Mouse (Mus musculus) neutrophil, adult 83 days (primary cell): Measurements from ENCODE around the gene Pros1. TPM values are rescaled to one million over a fixed set of nuclear protein-coding genes. Genes with fewer than 3 reads are reported as not detected.

Experiments
- total RNA-seq, 2 experiments: library from RNA; stranded (reverse); gene quantifications; one replicate each; pipeline ENCODE4 v1.2.4; 2023

The Pros1 gene
- total RNA-seq: 1 to 10 TPM; 2.9 to 3.5 TPM

DNA sequence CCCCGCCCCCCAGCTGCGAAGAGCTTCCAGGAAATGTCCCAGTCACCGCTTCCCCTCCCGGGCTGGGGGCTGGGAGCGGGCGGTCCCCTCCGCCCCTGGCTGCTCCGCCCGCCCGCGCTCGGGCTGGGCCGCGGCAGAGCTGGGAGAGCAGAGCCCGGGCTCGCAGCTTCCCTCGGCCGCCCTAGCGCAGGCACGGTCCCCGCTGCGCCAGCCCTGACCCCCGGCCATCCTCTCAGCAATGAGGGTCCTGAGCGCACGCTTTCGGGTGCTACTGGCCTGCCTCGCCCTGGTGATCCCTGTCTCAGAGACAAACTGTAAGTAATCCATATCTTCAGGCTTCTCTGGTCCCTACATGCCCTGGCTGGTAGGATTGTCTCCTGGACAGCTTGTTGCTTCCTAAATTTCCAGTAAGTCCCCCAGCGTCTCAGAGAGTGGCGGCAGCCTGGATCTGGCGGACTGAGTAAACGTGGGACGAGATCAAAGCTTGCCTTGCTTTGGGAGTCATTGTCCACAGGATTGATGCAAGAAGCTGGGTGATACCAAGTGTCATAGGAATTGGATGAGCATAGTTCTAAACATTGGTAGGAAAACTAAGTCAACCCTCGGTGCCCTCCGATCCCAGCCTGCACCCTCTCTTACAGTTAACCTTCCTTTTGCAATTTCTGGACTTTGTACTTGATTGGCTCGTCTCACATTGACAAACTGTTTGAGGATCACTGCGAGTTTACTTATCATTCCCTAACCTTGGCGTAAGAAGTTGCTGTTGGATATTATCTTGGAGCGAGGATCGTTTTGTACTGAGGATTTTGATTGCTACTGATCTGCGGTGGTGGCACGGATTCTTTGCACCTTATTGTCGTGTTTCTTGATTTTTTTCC, at the start of gene Pros1:
TSS of gene Pros1 (plus strand) at position 117 of the 878 bp plus-strand sequence.

DNA sequence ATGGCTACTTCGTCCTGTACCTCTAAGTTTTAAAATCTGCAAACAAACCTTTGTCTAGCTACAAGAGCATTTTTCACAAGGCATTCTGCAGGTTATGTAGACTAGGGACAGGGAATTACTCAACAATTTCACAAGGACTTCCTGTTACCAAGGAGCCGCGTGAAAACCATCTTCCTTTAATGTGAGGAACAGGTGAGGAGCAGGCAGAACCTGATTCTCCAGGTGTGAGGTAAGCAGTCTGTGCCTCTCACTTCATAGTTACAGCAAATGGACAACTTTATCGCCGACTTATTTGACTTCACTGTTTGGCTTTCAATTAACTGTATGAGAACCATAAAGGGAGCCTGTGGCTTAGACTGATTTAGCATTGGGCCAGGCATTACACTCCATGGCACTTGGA, 39.6 kb upstream of the Pros1 start, which contains the start of gene Stx19:
TSS of gene Stx19 (plus strand) at position 186 of the 400 bp plus-strand sequence.

DNA sequence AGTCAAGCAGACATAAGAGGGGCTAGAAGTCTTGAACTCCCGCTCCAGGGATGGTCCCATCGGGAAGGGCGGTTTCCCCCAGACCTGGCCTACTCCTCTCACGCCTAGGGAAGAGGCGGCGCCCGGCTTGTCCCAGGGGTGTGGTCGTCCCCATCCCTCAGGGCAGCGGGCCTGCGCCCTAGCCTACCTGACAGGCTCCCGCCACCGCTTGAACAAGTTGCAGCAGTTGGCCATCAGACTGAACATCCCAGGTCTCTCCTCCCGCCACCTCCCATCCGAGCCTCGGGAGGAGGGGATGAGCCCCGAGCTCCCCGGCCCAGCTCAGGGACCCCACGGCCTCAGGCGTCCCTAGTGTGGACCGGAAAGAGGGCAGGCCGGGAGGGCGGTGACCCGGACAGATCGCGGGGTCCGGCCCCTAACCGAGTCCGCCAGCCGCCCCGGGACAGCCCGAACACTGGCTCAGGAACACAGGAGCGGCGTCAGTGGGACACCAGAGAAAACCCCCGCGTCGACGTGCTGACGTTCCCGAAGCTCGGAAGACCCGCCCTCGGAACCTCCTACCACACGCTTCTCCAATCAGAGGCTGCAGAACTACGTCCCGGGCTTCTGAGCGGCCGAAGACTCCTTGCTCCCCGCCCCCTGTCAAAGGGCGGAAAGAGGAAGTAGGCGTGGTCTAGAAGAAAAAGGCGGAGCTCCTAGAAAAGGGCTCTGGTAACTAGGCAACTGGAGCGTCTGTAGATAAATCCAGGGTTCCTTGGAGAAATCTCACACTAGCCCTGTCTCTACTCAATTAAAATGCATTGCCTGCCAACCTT, 7.4 kb upstream of the Pros1 start, which contains the start of gene Arl13b:
TSS of gene Arl13b (minus strand) at position 543 of the 815 bp plus-strand sequence.

Other genes starting within 250 kb of the Pros1 start
- 10 to 100 TPM in 1 of 2 experiments, 1 to 10 TPM in 1; 8.9 to 14.4 TPM for gene Nsun3, start 67.5 kb upstream of the Pros1 start, total RNA-seq
- gene Stx19, start 39.6 kb upstream of the Pros1 start, total RNA-seq: under 1 TPM in 1 of 2 experiments, not detected in 1; 0.20 TPM
- 1 to 10 TPM; 6.9 to 7.4 TPM for gene Arl13b, start 7.3 kb upstream of the Pros1 start, total RNA-seq